Mouse (Mus musculus) MEL (cell line): Measurements from ENCODE around the gene Gm20388.

ENCODE experiments used
- BHLHE40 ChIP-seq: IDR thresholded peaks from 2 replicates; pipeline ENCODE4 v1.6.1; 2012; ENCODE audit warnings: low read depth, mild to moderate bottlenecking, inconsistent platforms, low read length, improper control_type of control experiment, borderline replicate concordance
- CHD2 ChIP-seq: IDR thresholded peaks from 2 replicates; pipeline ENCODE4 v1.6.1; 2011; ENCODE audit warnings: low read length, improper control_type of control experiment
- CTCF ChIP-seq, 3 experiments: IDR thresholded peaks in 2 of 3; conservative IDR thresholded peaks in 1 of 3; 2 replicates each; pipeline ENCODE4 v1.5.1; 2011 to 2012; ENCODE audit warnings: low read length in 3 of 3, low read depth in 2 of 3, mild to moderate bottlenecking in 2 of 3, improper control_type of control experiment in 1 of 3, inconsistent platforms in 1 of 3, mixed read lengths in 1 of 3, moderate library complexity in 1 of 3; ENCODE audit not compliant: control insufficient read depth in 1 of 3, insufficient read depth in 1 of 3, poor library complexity in 1 of 3, severe bottlenecking in 1 of 3
- E2F4 ChIP-seq: IDR thresholded peaks from 2 replicates; pipeline ENCODE4 v1.6.1; 2011; ENCODE audit warnings: low read depth, low read length, improper control_type of control experiment, borderline replicate concordance
- JUND ChIP-seq: IDR thresholded peaks from 2 replicates; pipeline ENCODE4 v1.6.1; 2011; ENCODE audit warnings: low read depth, mild to moderate bottlenecking, improper control_type of control experiment, low read length
- MAX ChIP-seq: IDR thresholded peaks from 2 replicates; pipeline ENCODE4 v1.6.1; 2011; ENCODE audit warnings: low read length, improper control_type of control experiment
- NRF1 ChIP-seq: IDR thresholded peaks from 2 replicates; pipeline ENCODE4 v1.6.1; 2014; ENCODE audit warnings: low read depth, mild to moderate bottlenecking, inconsistent platforms, low read length, improper control_type of control experiment, moderate library complexity; ENCODE audit not compliant: poor library complexity, insufficient read depth, severe bottlenecking
- RAD21 ChIP-seq: IDR thresholded peaks from 2 replicates; pipeline ENCODE4 v1.6.1; 2011; ENCODE audit warnings: mild to moderate bottlenecking, low read depth, low read length, improper control_type of control experiment
- SIN3A ChIP-seq: IDR thresholded peaks from 2 replicates; pipeline ENCODE4 v1.6.1; 2012; ENCODE audit warnings: low read length, improper control_type of control experiment, inconsistent platforms
- ZC3H11A ChIP-seq: IDR thresholded peaks from 2 replicates; pipeline ENCODE4 v1.6.1; 2012; ENCODE audit warnings: low read depth, mild to moderate bottlenecking, inconsistent platforms, low read length, improper control_type of control experiment

GRCm38 (mm10) chr8:121794151-121794550 lies 1883.5 kb downstream of the Gm20388 start:
- TF ChIP-seq JUND (no peak), BHLHE40 (no peak), CTCF (IDR thresholded peaks at IDR 0.05 in 2 of 3, conservative IDR thresholded peaks at IDR 0.05 in 1 of 3; ENCODE audit: control insufficient read depth in 1 of 3, insufficient read depth in 1 of 3, low read depth in 2 of 3, low read length in 3 of 3, poor library complexity in 1 of 3, severe bottlenecking in 1 of 3) (no peak), NRF1 (no peak), RAD21 (no peak), CHD2 (no peak), MAX (no peak), SIN3A (no peak), E2F4 (no peak), ZC3H11A (no peak)
